Mouse (Mus musculus) cerebellum, adult 2 months (tissue): ENCODE results near the gene Olfr231. TPM values are rescaled to one million over a fixed set of nuclear protein-coding genes. Genes with fewer than 3 reads are reported as not detected.

Experiments used
- DNase-seq, 2 experiments: peaks; one replicate each; pipeline ENCODE4 v3.0.0; 2021
- H3K27ac ChIP-seq: fragments of 200-500 bp; 2 replicates; pipeline ENCODE4 v1.5.1; 2012; ENCODE audit warnings: low read length, control low read depth, inconsistent platforms; ENCODE audit not compliant: insufficient read depth
- H3K27me3 ChIP-seq: fragments of 200-500 bp; 2 replicates; pipeline ENCODE4 v1.6.1; 2012; ENCODE audit warnings: inconsistent platforms, mild to moderate bottlenecking, low read length, moderate library complexity; ENCODE audit not compliant: control insufficient read depth, insufficient read depth
- H3K4me1 ChIP-seq: fragments of 200-500 bp; 2 replicates; pipeline ENCODE4 v1.6.1; 2011; ENCODE audit warnings: low read length; ENCODE audit not compliant: control insufficient read depth, insufficient read depth
- H3K4me3 ChIP-seq: fragments of 200-500 bp; replicated peaks from 2 replicates; pipeline ENCODE3; 2011; ENCODE audit warnings: mild to moderate bottlenecking, low read depth, low read length, control low read depth; ENCODE audit not compliant: insufficient read depth
- CTCF ChIP-seq: fragments of 200-500 bp; IDR thresholded peaks from 2 replicates; pipeline ENCODE4 v1.5.1; 2011; ENCODE audit warnings: low read depth, mild to moderate bottlenecking, control low read depth, low read length, moderate library complexity, borderline replicate concordance; ENCODE audit not compliant: insufficient read depth
- POLR2A ChIP-seq: fragments of 200-500 bp; IDR thresholded peaks from 2 replicates; pipeline ENCODE4 v1.6.1; 2011; ENCODE audit warnings: low read length, control low read depth, borderline replicate concordance; ENCODE audit not compliant: insufficient read depth
- WGBS: fragments of 180-500 bp; shearing (Covaris S2); methylation state at CpG from one replicate; pipeline ENCODE4 v1.1.7; 2018; 5-methylcytosine and 5-hydroxymethylcytosine counted together
- polyA plus RNA-seq: library from polyadenylated mRNA; depleted of rRNA; stranded (reverse); fragments of >200 nt; gene quantifications from 2 replicates; pipeline ENCODE4 v1.2.3, GENCODE M21; 2012; rRNA removed

Olfr231 gene
- not detected in 2 replicates for polyA plus RNA-seq

GRCm38 (mm10) chr1:174121062-174121461, at the start of gene Olfr231:
Gene Olfr231 (minus strand): TSS chr1:174121162.
- H3K27me3 ChIP-seq: no peaks in the 10 kb centered on the region
- 56% methylated on average over 2 of the region's 2 CpGs for WGBS
- no peak within 1 kb of the TSS for H3K27ac ChIP-seq
- DNase-seq: no peak
- H3K4me1 ChIP-seq: no peaks in the 10 kb centered on the region
- TF ChIP-seq POLR2A (no peak), CTCF (no peak)
- H3K4me3 ChIP-seq: no peak within 1 kb of the TSS

DNA sequence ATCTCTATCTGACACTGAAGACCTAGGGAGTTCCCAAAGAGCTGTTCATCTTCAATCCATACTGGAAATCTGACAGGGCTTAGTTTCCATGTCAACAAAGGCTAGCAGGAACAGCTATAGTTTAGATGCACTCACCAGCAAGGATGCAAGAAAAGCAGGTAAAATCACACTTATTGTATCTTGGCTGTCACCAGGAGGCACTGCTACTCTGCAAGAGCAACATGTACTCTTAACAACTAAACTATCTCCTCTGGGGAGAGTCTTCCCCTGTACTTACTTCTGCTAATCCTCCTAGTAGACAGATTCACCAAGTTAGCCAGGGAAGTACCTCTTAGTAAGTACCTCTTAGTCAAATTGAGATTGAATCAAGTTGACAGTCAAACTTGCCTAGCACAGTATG, 48.1 kb upstream of the Olfr231 start:
- no peak overlapping the region for H3K27ac ChIP-seq

DNA sequence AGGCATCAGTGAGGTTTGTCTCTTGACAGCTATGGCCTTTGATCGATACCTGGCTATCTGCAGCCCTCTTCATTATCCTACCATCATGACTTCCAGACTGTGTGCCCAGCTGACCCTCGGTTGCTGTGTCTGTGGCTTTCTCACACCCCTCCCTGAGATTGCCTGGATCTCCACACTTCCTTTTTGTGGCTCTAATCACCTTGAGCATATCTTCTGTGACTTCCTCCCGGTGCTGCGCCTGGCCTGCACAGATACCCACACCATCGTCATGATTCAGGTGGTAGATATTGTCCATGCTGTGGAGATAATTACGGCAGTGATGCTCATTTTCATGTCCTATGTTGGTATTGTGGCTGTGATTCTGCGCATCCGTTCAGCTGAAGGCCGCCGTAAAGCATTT, 38.1 kb upstream of the Olfr231 start:
- Histone ChIP-seq H3K4me1 (no peaks in the 10 kb centered on the region), H3K4me3 (no peak overlapping the region), H3K27me3 (no peaks in the 10 kb centered on the region), H3K27ac (no peak overlapping the region)
- DNase-seq: no peak
- WGBS: 94% methylated on average over 10 of the region's 10 CpGs
- no peak for TF ChIP-seq CTCF
- TF ChIP-seq POLR2A: no peak

More for the DNA sequence above, 48.1 kb upstream of the Olfr231 start:
- H3K4me3 ChIP-seq: no peak overlapping the region
- H3K27me3 ChIP-seq: no peaks in the 10 kb centered on the region
- no peaks in the 10 kb centered on the region for H3K4me1 ChIP-seq
- no peak for TF ChIP-seq CTCF
- TF ChIP-seq POLR2A: no peak
- DNase-seq: no peak

DNA sequence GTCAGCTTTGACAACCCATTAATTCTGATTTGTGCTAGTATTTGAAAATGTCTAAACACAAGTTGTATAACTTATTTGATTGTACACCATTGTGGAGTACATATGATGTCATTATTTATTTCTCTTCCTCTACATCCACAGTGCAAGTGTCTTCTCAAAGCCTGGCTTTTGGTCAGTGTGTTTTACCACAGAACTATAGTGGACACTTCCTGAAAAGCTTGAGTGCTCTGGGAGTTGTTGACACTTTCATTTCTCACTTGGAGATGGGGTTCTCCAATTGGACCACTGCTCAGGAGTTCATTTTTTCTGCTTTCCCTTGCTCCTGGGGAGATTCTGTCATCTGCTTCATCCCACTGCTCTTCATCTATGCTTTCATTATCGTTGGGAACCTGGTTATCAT, 37.5 kb upstream of the Olfr231 start:
- DNase-seq: no peak
- Histone ChIP-seq H3K4me3 (no peak overlapping the region), H3K27me3 (no peaks in the 10 kb centered on the region), H3K27ac (no peak overlapping the region), H3K4me1 (no peaks in the 10 kb centered on the region)
- TF ChIP-seq POLR2A: no peak
- TF ChIP-seq CTCF: no peak
- WGBS: 77% methylated on average over 1 of the region's 1 CpGs

DNA sequence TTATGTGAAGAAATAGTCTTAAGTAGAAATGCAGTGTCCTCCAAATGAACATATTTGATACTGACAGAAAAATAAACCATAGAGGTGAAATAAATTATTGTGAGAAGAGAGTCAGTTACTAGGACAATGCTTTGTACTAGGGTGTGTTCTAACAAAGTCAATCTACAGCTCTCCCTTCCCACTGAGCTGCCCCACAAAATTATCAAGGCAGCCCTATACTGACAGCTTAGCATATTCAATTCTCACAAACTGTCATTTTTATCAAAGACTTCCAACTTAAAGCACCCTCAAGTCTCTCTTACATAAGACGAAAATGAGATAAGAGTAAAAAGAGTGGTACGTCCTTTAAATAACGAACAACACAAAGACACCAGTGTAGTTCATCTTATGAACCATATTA, 36.7 kb upstream of the Olfr231 start:
- Histone ChIP-seq H3K4me3 (no peak overlapping the region), H3K27ac (no peak overlapping the region), H3K4me1 (no peaks in the 10 kb centered on the region), H3K27me3 (no peaks in the 10 kb centered on the region)
- TF ChIP-seq POLR2A (no peak), CTCF (no peak)
- 92% methylated on average over 3 of the region's 3 CpGs for WGBS
- no peak for DNase-seq

GRCm38 (mm10) chr1:174155333-174155732, 34.4 kb upstream of the Olfr231 start, which contains the start of gene Olfr420:
Gene Olfr420 (plus strand): TSS chr1:174155633.
- Histone ChIP-seq H3K27me3 (no peaks in the 10 kb centered on the region), H3K4me1 (no peaks in the 10 kb centered on the region), H3K27ac (no peak within 1 kb of the TSS), H3K4me3 (no peak within 1 kb of the TSS)
- DNase-seq: no peak
- TF ChIP-seq POLR2A: no peak
- no peak for TF ChIP-seq CTCF
- 90% methylated on average over 1 of the region's 1 CpGs for WGBS

GRCm38 (mm10) chr1:174149289-174149688, 28.3 kb upstream of the Olfr231 start:
- TF ChIP-seq CTCF (no peak), POLR2A (no peak)
- no peak overlapping the region for H3K4me3 ChIP-seq
- no peak overlapping the region for H3K27ac ChIP-seq
- no peak for DNase-seq
- no peaks in the 10 kb centered on the region for H3K27me3 ChIP-seq
- H3K4me1 ChIP-seq: no peaks in the 10 kb centered on the region
- 72% methylated on average over 2 of the region's 2 CpGs for WGBS

DNA sequence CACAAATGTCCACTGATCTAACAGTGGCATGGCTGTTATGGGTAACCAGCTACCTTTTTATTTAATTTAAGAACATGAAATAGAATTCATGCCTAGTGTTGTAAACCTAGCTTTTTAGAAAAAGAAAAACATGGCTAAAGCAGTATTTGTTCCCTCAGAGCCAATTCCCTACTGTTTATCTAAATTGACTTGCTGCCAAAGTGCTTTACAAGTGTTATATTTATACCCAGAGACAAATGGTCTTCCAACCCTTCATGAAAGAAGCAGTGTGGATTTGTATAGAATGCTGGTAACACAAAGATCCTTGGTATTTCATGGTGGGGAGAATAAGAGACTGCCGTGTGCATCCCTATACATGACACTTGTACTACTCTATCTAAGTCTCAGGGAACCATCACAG, 25.7 kb upstream of the Olfr231 start:
- H3K4me1 ChIP-seq: no peaks in the 10 kb centered on the region
- 76% methylated on average over 1 of the region's 1 CpGs for WGBS
- TF ChIP-seq POLR2A (no peak), CTCF (no peak)
- H3K4me3 ChIP-seq: no peak overlapping the region
- no peak for DNase-seq
- H3K27me3 ChIP-seq: no peaks in the 10 kb centered on the region
- no peak overlapping the region for H3K27ac ChIP-seq
